Mouse (Mus musculus) 416B (cell line): ENCODE measurements at regions not wholly inside any gene's neighbourhood (a gene's known extent, or its start where the extent isn't known, plus 50 kb on each side); places are given as distances from the start of the nearest gene placed in this dataset.
"Not testable (repeated sequence)": the region's sequence is repeated elsewhere in the genome, so short reads cannot be mapped to it uniquely, and the experiment has no call there.

ENCODE experiments used
- DNase-seq: peaks from one replicate; pipeline ENCODE4 v3.0.0; 2011; ENCODE audit warnings: low read depth

DNA sequence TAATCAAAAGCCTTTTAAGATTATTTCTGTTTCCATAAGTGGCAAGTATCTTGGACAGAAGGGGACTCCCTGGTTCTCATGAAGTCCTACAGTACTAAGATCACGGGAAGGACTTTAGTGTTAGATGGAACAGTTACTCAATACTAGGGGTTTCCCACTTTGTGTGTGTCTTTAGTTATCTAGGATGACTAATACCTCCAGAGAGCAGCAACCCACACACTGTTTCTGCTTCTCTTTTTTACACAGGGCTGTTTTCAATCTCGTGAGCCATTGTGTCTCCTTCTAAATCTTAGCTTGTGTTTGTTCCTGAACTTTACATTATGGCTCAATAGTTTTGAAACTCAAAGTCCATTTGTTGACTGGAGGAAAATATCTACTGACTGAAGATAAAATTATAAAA, 496.5 kb upstream of the Impg1 start:
- DNase-seq: peak; percentile 35

DNA sequence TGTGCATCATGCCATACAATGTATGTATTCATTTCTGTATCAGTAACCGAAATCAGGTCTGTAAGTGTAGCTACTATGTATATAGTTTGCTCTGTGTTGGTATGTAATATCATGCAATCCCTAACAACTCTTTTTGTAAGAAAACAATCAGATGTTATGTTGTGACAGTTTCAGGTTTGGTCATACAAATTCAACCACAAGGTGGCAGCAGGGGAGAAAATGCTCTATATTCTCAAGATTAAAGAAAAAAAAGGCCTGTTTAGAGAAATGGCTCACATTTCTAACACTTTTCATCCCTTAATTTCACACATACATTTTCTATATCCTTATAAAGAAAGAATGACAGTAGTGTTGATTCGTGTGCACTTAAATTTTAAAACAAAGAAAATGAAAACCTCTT, 477.7 kb upstream of the Impg1 start:
- peak; percentile 48 for DNase-seq

DNA sequence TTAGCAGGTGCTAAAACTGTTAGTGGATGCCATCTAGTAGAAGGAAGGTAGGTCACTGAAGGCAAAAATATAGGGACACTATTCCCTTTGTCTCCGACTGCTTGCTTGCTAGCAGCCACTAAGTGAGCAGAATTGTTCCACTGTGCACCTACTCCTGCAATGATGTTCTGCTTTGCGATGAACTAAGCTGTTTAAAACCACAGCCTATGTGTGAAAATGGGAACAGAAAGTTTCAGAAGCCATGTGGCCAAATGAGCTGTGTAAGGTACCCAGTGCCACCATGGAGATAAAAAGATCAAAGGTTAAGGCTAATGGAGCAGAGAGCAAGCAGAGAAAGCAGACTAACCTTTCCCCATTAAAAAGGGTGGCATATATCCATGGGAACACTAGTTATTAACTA, 476.1 kb upstream of the Impg1 start:
- DNase-seq: no peak

DNA sequence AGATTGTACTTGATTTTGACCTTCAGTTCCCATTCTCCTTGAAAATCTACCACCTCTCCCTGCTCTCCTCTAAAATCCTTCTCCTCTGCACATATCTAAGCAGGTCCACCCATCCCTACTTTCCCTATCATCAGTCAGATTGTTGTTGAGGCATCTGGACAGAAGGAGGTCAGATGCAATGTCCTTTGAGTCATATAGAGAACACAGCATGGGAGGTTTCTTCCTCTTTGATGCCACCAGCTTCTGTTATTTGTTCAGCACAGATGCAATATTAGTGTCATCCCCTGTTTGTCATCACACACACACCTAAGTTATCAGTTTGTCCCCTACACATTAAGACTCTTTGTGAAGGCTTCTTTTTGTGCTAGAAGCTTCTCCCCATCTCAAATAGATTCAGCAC, 473.0 kb upstream of the Impg1 start:
- no peak for DNase-seq

DNA sequence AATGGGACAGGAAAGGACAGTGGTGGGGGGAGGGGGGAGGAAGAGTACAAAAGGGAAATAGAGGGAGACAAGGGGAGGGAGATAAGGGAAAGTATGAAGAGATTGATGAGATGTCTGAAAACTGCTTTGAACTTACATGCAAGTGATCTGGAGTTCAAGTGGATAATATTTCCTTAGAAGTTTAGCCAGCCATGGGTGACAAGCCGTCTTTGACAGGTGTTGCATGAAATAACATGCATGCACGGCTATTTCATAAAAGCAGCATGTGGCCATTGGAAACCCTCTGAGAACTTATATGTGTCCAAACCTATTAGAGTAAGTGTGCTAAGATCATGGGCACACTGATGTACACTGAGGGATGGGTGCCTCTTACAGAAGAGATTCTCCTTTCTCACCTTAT, 465.3 kb upstream of the Impg1 start:
- no peak for DNase-seq

DNA sequence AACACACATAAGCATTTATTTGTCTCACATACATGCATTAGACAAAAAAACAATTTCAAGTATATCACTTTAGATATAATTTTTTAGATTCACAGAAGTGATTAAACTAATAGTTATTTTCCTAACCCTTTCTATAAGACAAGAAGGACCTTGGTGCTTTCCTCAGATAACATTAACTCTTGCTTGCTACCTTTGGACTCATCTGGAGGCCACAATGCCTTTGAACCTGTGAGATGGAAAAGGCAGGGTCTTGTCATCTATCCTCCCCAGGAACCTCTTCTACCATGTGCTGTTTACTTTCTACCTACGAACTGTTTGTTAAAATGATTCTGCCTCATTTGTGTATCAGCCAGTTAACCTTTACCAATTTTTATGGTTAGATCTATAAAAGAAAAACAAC, 455.0 kb upstream of the Impg1 start:
- no peak for DNase-seq

DNA sequence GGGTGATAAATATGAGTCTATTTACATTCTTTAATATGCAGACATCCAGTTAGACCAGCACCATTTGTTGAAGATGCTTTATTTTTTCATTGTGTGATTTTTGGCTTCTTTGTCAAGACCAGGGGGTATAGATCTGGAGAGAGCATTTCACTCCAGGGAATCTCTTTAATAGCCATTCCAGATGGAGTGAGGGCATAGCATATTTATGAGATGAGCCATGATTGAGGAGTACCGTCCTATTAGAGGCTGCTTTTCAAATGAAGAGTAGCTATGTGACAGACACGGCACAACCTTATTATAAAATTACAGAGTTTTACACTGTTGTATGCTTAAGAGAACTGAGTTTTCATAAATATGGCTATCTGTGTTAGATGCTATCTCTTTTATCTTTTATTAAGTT, 448.6 kb upstream of the Impg1 start:
- DNase-seq: no peak

DNA sequence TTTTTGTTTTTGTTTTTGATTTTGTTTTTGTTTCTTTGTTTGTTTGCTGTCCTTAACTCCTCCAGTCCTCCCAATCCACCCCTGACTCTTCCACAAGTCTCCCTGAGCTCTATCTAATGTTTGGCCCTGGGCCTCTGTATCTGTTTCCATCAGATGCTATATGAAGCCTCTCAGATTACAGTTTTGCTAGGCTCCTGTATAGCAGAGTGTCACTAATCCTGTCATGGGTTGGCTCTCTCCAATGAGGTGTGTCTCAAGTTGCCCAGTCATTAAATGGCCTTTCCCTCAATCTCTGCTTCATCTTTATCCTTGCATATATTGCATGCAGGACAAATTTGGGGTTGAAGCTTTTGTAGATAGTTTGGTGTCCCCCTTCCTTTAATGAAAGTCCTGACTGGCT, 446.9 kb upstream of the Impg1 start:
- DNase-seq: no peak

DNA sequence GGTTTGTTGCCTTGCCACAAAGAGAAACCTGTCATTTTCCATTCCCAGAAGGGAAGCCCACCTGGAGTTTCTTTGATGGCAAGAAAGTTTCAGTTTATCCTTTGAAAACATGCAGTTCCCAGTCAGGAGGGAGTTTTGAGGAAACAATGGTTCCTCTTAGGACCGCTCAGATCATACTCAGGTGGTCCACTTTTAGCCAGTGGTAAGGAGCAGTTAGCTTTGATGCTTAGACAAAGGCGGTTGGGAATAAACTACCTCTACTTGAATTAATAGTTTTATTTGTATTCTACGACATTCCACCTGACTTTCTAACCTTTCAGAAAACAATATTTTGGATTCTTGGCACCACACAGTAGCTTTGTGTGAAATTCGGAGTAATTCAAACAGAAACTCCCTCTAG, 401.5 kb upstream of the Impg1 start:
- no peak for DNase-seq

DNA sequence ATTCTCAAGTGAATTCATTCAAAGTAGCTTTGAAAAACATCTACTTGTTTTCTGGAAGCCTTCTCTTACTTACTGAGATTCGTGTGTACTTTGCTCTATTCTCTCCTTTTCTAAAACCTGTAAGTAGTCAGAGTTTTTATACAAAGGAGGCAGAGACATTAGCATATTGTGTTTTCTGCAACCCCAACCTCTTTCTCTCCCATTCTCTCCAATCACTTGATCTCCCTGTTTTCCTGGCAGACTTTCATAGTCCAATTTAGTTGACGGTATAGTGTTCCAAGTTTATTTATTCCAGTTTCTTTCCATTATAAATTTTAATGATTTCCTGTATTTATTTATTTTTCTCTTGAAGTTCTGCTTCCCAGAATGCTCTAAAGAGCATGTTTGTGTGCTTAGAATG, 393.7 kb upstream of the Impg1 start:
- DNase-seq: no peak

DNA sequence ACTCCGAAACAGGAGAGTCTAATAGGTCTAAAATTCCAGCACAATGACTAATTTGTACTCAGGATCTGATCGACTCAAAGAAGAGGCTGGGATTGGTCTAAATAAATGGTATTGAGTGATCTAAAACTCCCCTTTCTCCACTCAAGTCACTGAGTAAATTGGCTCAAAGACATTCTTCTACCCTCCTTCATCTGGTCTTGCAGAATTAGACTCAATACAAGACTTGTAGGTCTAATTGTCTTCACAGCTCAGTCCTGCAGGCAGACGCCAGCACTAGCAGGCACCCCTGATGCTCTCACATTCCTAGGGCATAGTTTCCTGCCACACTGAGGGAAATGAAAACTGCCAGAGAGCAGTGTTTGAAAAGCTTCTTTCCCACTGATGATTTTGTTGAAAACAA, 382.9 kb upstream of the Impg1 start:
- no peak for DNase-seq

DNA sequence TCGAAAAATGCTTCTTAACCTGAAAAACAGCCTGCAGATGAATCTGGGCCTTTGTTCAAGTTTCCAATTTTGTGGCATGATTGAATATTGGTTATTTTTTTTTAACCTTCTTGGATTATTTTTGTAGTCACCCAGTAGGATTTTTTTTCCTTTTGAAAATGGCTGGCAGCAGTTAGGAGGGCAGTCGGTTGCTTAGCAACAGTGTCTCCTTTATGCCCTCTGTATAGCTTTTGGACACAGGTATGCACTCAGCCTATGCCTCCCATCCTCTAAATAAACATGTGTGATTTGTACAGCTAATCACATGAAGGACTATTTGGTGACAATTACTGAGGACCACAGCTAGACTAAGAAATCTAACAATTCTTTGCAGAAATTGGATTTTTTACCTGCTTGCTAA, 367.5 kb upstream of the Impg1 start:
- DNase-seq: no peak

DNA sequence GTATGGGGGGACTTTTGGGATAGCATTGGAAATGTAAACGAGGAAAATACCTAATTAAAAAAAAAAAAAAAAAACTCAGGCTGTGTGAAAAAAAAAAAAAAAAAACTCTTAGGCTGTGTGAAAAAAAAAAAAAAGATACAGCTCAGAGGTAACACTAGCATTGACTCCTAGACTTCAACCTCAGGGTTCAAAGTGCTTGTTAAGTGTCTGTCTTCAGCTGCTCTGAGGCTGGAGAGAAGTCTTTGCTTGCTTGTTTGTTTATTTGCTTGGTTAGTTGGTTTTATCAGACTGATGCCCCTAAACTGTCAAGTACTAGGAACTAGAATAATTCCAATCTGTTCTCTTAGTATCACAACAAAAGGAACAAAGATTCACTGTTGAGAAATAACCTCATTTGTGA, 360.1 kb upstream of the Impg1 start:
- DNase-seq: no peak

DNA sequence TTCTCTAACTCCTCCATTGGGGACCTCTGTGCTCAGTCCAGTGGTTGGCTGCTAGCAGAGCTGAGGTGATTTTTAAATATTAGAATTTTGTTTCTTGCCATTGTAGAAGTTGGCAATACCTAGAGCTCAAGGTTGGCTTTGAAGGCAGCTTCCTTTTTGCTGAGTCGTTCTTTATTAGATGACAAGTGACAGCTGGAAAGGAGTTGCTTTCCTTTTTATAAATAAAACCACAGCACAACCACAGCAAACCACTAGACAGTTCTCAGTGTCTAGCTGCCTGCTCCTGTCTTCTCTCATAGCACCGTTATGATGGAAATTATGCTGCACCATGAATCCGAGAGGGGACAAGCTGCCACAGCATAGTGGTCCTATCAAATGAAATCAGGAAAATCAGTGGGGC, 354.8 kb upstream of the Impg1 start:
- DNase-seq: peak; percentile 27

DNA sequence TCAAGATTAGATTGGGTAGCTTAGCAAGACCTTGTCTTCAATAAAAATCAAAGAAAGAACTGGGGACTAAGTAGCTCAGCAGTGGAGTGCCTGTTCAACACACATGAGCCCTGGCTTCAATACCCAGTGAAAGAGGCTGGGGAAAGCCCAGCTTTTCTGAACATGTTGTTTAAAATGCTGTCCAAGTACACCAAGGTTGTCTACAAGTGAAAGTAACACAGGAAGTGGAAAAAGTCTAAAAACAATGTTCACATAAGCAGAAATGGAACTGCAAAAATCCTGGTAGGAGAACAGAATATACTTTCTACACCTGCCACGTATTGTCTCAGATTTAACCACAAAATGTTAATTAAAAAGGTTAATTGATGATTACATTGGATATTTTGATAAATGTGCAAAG, 353.8 kb upstream of the Impg1 start:
- no peak for DNase-seq

DNA sequence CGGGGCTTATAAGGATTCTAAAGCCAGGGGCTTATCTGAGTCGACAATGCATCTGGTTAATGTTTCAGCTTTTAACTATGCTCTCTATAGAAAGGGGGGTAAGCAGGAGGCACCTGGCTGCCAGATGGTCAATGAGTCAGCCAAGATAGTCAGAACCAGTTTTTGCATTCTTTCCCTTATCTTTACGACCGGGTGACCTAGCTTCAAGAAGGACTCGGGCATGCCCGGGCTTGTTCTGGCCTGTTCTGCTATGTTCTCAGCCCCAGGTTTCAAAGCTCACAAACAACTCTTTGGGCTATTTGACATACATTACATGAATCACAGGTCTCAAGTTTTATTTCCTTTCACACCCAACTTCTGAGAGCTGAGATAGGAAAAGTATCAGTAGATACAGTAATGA, 348.6 kb upstream of the Impg1 start:
- DNase-seq: peak; percentile 4

DNA sequence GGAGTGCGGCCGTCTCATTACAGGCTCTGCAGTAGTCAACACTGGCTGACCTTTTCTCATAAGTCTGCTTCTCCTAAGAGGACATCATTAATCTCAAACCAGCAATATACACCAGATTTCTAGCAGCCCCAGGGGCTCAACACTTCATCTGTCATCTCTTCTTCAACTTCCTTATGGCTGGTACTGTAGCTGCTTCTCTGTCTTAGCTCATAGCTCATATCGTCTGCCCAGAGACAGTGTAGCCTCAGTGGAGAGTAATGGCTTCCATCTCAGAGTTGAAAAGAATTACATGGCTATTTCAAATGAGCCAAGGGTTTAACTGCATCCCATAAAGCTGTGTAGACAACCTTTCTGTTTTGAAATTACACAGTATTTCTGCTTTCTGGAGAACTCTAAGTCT, 326.2 kb upstream of the Impg1 start:
- no peak for DNase-seq

DNA sequence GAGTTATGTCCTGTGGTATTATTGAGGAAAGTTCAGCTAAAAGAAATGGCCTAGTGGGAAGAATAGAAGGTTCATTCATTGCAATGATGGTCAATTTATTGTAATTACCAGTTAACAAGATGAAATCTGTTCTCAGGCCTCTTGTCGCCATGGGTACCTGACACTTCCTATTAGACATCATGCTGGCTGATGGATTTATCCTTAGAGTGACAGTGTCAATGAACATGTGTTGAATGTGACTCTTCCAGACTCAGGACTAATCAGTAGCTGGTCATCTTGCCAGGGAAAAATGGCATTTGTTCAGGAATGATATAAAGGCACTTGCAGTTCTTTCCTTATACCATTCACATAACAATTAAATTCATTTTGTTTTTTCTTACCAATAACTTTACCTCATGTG, 309.3 kb upstream of the Impg1 start:
- DNase-seq: no peak

DNA sequence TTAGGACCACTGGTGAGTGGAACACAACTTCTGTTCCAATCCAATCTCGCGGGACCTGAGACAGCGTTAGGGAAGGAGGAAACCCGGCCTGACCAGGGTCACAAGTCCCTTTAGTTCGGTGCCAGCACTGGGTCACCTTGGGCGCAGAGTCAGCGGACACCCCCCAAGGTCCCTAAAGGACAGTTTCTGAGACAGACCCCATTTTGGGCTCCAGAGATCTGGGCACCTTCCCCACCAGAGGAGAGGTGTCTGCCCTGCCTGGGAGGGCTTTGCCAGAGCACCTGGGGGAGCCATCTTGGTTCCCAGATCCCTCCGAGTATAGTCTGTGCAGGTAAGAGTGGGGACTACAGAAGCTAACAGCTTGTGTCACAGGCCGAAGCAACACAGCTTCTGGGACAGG, 270.5 kb upstream of the Impg1 start:
- not testable (repeated sequence) for DNase-seq

DNA sequence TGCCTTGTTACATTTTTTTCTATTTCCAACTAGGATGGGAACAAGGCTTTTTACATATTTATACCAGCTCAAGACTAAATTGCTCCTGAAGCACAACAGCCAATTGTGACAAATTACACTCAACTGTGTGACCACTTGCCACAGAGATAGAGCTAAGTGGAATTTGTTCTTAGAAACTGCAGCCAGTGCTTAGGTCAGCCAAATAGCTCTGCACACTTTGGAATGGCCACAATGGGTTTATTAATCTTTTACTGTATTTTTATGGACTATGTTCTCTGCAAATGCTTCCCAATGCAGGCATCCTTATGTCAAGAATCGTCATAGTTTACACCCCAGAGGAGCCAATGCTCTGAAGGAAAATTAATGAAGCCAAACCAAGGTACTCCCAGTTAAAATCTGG, 267.7 kb upstream of the Impg1 start:
- DNase-seq: no peak

DNA sequence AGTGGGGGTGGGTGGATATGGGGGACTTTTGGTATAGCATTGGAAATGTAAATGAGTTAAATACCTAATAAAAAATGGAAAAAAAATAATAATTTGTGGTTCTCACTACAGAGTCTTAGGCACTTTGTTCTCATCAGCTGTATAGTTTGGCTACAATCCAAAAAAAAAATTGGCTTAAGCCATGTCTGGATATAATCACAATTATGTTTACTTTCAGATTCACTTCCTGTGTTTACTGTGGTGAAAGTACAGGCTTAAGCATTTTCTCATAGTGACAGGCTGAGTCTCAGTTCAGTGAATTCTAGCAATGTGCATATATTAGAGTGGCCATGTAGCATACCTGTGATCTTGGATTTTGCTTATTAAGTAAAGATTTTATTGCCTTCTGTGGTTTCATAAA, 258.4 kb upstream of the Impg1 start:
- DNase-seq: no peak

DNA sequence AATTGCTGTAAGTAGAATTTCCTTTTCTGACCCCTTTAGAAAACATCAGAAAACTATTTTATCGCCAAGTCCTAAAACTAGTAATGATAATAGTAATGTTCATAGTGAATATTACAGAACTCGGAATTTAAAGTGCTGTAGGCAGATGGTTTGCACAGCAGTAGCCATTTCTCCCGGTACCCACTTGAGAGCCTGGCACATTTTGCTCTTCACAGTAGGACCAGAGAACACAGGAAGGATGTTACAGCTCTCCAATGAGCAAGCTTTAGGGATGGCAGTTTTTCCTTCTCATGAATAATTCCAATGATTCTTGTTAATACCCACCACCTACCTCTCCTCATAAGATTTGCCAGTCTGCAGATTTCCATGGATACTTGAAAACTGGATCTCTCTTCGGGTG, 253.2 kb upstream of the Impg1 start:
- no peak for DNase-seq

DNA sequence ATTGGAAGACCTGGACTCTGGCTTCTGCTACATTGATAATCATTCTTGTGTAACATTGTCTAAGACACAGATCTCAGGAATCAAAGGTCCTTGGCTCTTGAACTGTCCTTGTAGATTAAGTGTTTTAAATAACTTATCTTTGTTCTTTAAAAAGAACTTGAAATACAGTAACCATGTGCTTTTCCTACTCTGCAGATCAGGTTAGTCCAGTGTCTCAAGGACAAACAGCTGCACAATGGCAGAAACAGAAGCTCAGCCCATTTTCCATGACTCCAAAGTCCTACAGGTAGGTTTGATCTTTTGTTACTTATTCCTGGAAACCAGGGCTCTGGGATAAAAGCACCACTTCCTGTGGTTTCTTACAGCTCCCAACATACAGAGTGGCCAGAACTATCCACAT, 244.5 kb upstream of the Impg1 start:
- no peak for DNase-seq

DNA sequence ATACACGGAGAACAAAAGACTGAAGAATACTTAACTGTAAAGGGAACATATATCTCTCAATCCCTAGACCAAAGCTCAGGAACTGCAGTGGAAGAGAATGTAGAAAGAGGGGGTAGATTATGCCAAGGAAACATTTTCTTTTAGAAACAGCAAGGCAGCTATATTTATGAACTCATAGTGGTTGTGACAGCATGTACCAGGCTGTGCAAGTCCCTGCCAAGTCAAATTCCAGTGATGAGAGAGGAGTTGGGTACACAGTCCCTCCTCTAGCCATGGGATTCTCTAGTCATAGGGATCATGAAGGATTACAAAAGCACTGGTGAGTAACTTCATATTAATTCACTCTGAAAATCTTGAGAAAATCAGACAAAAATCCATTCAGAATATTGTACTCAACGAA, 240.0 kb upstream of the Impg1 start:
- no peak for DNase-seq

DNA sequence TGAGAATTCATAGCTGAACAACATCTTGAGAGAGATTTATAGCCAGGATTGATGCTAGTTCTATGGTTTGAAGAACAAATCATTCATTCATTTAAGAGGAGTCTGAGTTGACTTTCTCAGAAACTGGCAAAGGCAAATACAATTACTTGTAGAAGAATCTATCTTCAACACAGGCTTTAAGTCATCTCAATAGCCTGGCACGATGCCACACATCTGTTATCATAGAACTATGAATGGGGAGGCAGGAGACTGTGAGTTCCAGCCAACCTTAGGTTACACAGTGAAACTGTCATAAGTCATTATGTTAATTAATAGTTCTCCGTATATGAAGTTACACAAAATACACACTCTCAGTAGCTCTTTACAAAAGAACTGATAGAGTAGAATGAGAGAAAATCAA, 231.9 kb upstream of the Impg1 start:
- no peak for DNase-seq
